Mouse (Mus musculus) thymus, postnatal 4 days (tissue): ENCODE data around the gene Ano10.
"Not testable (repeated sequence)": the region's sequence is repeated elsewhere in the genome, so short reads cannot be mapped to it uniquely, and the experiment has no call there.

Experiments
- DNase-seq: peaks from one replicate; pipeline ENCODE4 v3.0.0; 2021

Ano10 gene

GRCm38 (mm10) chr9:122294242-122294881, at the start of gene Ano10:
Ano10 (minus strand) TSS chr9:122294423.
- peak; percentile 99 for DNase-seq

DNA sequence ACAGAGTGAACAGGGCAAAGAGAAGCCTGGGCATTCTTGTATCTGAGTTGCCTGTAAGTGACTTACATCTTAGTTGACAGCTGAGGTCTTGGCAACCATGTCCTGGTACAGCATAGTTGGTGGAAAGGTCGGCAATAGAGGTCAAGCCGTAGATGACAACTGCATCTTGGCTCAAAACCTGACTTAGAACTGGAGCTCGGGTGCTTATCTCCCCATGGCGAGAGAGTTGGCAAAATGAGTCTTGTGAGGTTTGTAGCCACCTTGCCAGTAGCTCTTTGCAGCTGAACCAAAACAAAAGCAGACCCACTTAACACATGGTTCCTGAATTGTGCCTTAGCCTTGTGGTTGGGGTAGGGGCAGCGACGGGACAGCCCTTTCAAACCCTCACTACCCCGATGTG, 49.2 kb upstream of the Ano10 start:
- DNase-seq = no peak

DNA sequence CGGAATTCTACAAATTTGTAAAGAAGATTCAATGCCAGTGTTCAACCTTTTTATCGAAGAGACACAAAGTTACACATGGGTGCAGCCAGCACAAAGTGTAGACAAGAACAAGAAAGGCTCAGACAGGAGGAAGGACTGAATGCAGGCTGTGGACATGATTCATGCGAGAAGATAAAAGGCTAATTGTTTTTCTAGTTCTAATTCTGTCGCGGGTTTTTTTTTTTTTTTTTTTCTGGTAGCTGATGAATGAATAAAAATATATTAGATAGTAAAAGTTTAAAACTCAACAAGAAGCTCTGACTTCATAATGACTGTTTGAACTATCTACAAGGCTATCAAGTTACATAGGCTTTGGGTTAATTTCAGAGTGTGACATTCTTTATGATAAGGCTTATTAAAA, 45.7 kb upstream of the Ano10 start:
- DNase-seq = no peak

DNA sequence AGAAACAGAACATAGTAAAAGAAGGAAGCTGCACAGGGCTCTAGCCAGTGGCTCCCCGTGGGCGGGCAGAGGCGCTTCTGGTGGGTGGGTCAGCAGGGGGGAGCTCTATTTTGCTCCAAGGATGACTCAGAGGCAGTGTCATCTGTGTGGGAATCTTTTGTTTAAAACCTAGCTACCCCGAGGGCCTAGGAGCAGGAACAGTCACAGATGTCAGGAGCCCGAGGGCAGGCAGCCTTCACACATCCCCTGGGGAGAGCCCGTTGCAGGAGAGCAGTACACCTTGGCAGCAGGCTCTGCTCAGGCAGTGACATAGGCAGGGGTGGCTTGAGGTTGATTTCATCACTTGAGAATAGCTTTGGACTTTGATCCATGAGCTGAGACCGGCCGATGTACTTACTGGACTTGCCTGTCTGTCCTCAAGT, 43.3 kb upstream of the Ano10 start:
- DNase-seq = no peak

GRCm38 (mm10) chr9:122336677-122337076, 42.5 kb upstream of the Ano10 start:
- no peak for DNase-seq

GRCm38 (mm10) chr9:122328199-122328598, 34.0 kb upstream of the Ano10 start:
- no peak for DNase-seq

DNA sequence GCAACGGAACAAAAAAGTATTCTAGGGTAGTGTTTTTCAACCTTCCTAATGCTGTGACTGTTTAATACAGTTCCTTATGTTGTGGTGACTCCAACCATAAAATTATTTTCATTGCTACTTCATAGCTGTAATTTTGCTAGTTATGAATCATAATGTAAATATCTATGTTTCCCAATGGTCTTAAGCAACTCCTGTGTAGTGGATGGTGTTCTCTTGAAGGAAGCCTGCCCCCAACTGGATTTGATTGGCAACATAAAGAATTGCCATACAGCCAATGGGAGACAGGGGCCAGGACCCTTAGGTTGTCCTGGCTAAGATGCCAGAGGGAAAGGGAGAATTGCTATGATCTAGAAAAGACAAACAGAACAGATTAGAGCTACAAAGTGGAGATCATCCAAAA, 31.8 kb upstream of the Ano10 start:
- no peak for DNase-seq

DNA sequence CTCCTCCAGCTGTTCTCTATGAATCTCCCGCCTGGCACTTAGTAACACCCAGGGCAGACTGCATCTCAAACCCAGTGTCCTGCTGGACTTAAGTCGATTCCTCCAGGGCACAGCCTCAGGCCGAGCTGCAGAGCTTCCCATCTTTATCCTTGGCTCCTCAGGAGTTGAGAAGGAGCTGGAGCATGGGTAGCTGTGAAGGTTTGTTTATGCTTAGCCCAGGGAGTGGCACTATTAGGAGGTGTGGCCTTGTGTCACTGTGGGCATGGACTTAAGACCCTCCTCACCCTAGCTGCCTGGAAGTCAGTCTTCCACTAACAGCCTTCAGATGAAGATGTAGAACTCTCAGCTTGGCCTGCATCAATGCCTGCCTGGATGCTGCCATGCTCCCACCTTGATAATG, 28.1 kb upstream of the Ano10 start:
- no peak for DNase-seq

- DNase-seq = no peak
These were observed 26.4 kb upstream of the Ano10 start for GRCm38 (mm10) chr9:122320626-122321025.

DNA sequence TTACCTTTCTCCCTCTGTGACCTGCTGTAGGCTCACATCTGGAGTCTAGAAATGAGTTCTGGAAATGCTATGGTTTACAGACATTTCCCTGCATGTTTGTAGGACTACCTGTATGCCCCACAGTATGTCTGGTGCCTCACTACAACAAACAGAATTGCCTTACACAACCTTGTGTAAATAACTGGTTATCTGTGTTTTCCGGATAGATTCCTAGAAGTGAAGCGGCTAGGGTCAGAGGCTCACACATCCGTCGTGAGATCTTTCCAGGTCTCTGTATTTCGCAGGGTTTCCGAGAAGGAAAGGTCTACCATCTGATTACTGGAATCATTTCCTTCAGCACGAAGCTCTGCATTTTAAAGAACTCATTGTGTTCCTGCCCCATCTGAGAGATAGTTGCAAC, 22.3 kb upstream of the Ano10 start:
- no peak for DNase-seq

DNA sequence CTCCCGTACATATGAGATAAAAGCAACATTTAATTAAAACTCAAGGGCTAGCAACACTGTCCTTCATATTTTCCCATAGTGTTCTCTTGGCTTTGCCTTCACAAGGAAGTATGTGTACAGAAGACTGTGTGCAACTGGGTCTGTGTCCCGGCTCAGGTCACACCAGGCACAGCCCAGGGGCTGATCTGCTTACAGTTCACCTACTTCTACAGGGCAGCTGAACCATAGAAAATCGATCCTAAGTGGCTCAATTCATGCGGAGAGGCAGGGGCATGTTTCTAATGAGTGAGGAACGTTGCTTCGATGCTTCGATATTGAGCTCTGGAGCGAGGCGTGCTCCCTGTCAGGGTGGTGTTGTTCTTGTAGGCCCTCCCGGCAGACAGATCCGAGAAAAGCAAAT, 21.3 kb upstream of the Ano10 start:
- no peak for DNase-seq

DNA sequence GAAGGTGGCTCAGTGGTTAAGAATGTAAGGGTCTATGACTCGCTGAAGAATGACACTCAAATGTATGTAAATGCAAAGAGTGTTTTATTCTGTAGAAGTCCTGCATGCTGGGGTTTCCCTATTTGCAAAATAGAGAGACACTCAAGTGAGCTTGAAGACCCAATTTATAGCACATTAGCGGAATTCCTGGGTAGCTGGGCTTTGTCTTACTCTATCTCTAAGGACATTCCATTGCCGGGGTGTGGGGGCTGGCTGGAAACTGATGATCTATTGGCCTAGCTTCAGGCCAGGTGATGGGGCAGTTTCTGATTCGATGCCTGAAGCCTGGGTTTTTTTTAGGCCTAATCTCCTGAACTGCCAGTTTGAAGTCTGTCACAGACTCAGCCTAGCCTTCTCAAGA, 20.7 kb upstream of the Ano10 start:
- no peak for DNase-seq

DNA sequence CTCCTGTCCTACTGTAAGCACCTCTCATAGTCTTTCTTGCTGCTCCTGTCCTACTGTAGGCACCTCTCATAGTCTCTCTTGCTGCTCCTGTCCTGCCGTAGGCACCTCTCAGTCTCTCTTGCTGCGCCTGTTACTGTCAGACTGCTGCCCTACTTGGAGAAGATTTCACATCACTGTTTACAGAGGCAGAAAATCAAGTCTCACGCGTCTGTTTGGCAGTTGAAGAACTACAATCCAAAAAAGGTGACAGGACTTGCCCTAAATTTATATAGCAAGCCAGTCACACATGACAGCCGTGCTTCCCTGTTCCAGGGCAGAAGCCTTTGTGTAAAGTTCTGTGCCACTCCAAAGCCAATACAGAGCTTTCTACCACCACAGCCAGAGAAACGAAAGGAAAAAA, 20.2 kb upstream of the Ano10 start:
- DNase-seq = no peak

GRCm38 (mm10) chr9:122313128-122313527, 18.9 kb upstream of the Ano10 start:
- DNase-seq = not testable (repeated sequence)

DNA sequence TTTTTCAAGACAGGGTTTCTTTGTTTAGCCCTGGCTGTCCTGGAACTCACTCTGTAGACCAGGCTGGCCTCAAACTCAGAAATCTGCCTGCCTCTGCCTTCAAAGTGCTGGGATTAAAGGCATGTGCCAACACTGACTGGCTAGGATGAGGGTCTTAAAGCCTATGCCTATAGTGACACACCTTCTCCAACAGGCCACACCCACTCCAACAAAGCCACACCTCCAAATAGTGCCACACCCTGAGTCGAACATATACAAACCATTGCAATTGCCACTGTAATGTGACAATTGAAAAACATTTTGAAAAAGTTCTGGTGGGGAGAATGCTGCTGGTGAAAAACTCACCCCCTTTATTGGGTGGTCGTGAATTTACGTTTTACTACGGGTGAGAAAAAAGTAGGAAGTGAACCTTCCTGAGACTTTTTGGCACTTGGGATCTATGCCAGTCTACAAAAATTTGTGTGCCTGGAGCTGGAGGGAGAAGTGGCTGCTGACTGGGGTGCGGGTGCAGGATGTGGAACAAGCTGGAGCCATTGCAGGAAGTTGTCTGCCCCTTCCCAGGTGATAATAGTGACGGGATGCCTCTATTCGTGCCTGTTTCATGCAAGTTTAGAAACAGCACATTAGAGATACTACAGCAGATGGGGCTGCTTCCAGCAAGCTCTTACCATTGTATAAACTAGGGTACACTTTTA, 18.2 kb upstream of the Ano10 start:
- DNase-seq = no peak

GRCm38 (mm10) chr9:122311051-122311760, 17.0 kb upstream of the Ano10 start:
- no peak for DNase-seq

DNA sequence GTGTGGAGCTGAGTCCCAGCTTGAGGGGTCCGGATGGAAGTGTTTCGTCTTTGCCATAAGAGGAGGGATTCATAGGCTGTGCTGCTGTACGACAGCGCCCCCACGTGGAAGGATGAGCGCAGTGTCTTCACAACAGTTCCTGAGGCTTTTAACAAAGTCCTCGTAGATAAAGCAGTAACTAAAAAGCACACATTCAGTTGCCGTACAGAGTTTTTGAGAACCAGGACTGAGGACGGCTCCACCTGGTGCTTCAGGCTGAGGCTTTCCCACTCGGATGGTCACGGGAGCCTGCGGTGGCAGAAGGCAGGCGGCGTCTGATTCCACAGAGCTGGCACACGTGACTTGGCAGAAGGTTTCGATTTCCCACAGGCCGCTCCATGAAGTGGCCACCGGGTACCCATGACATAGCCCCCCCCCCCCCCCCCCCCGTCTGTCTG, 16.4 kb upstream of the Ano10 start:
- peak; percentile 92 for DNase-seq

GRCm38 (mm10) chr9:122309013-122309980, 15.1 kb upstream of the Ano10 start:
- no peak for DNase-seq

GRCm38 (mm10) chr9:122305302-122305701, 11.1 kb upstream of the Ano10 start:
- no peak for DNase-seq

GRCm38 (mm10) chr9:122296169-122296568, 1.9 kb upstream of the Ano10 start:
- no peak for DNase-seq

- DNase-seq = no peak
These were observed 1.2 kb upstream of the Ano10 start for GRCm38 (mm10) chr9:122295396-122295795.

- no peak for DNase-seq
These were observed 370 bp downstream of the Ano10 start for GRCm38 (mm10) chr9:122293865-122294241.

GRCm38 (mm10) chr9:122290192-122290591, 4.0 kb downstream of the Ano10 start:
- no peak for DNase-seq
